Mouse (Mus musculus) gonadal fat pad, adult 2 months (tissue): ENCODE results near the gene Atp6v1g2. TPM values are rescaled to one million over a fixed set of nuclear protein-coding genes. Genes with fewer than 3 reads are reported as not detected.

Experiments
- DNase-seq: peaks from one replicate; pipeline ENCODE4 v3.0.0-alpha.2; 2012; ENCODE audit warnings: low read depth
- polyA plus RNA-seq: library from polyadenylated mRNA; depleted of rRNA; stranded (reverse); fragments of >200 nt; gene quantifications from 2 replicates; pipeline ENCODE4 v1.2.3, GENCODE M21; 2012

Atp6v1g2 gene
- polyA plus RNA-seq, 1 experiment = 20.9 TPM

GRCm38 (mm10) chr17:35236996-35237395 lies 3.5 kb downstream of the Atp6v1g2 start:
- no peak for DNase-seq

GRCm38 (mm10) chr17:35237504-35237903 lies 4.0 kb downstream of the Atp6v1g2 start:
- DNase-seq = no peak

DNA sequence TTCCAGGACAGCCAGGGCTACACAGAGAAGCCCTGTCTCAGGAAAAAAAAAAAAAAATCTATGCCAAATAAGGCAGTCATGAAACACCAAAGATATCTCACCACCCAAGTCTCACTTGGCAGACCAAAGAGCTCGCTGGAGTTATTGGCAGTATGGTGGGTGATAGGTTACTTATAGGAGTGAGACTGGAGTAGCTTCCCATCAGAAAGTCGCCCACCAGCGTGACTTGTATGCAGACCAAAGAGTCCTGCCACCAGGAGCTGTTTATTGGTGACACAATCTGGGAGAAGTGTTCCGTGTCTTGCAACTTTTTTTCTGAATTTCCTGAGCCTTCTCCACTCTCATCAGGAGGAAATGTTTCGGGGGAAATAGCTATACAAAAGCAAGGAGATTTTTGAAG lies 6.2 kb downstream of the Atp6v1g2 start:
- DNase-seq = no peak

- no peak for DNase-seq
Measured at GRCm38 (mm10) chr17:35240384-35241304, 7.2 kb downstream of the Atp6v1g2 start.

GRCm38 (mm10) chr17:35241305-35242014 lies 8.0 kb downstream of the Atp6v1g2 start, which contains the start of gene Ddx39b:
Gene Ddx39b, plus strand, starts transcription at chr17:35241746.
- DNase-seq = peak; percentile 70

- no peak for DNase-seq
Measured at GRCm38 (mm10) chr17:35242015-35242941, 8.8 kb downstream of the Atp6v1g2 start.

DNA sequence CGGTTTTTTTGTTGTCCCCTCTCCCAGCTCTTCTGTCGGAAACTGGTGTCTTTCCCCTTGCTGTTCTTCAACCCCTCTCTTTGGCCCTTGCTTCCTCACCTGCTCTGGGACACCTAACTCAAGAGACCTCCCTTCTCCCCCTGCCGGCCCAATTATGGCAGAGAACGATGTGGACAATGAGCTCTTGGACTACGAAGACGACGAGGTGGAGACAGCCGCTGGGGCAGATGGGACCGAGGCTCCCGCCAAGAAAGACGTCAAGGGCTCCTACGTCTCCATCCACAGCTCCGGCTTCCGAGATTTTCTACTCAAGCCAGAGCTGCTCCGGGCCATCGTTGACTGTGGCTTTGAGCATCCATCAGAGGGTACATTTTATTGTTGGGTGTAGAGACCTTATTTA lies 9.6 kb downstream of the Atp6v1g2 start:
- DNase-seq = no peak

DNA sequence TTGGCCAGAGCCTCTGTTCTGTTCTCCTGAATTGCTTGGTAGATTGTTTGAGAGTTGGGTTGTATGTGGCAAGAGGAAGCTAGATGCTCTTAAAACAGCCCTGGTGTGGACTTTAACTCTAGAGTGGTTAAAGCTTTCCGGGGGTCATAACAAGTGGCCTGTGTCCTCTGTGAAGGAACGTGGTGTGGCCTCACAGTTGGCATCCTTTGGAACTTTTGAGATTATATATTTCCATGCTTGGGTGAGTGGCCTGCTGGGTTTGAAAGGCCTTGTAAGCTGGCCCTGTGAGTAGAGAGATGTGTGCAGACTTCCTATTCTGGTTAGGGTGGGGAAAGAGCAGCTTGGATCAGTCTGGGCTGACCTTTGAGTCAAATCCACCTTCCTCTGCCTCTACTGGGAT lies 11.5 kb downstream of the Atp6v1g2 start:
- DNase-seq = no peak

DNA sequence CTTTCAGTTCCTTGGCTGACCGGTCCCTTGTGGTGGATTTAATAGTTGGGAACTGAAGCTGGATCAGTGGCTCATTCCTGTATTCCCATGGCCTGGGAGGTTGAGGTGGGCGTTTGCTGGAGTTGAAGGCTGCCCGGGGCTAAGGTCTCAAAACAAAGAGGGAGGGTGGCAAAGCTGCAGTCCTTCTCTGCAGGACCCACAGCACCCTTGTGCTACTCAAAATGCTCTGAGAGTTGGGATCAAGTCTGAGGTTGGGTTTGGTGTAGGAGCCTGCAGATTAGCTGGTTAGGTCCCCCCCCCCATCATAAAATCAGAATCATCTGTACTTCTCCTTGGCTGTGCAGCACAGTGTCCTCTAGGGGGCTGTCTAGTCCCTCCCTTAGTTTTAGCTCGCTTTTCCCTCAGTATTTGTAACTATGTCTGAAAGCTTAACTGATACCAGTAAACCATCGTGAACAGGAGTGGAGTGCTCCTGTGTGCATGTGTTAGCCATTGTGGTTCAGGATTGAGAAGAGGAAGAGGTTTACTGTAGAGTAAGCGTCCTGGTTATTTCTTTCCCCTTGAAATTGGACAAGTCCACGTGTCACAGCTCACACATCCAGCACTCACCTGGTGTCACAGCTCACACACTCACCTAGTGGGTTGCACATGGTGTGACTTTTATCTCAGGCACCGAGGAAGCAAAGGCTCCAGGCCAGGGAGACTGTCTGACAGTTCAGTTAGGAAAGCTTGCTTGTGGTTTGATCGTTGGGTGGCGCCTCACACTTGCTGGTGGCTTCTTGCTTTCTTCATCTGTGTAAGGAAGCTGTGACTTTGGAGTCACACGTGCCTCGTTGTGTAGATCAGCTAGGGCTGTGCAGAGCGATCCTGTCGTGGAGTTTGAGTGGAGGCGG lies 12.5 kb downstream of the Atp6v1g2 start:
- no peak for DNase-seq

DNA sequence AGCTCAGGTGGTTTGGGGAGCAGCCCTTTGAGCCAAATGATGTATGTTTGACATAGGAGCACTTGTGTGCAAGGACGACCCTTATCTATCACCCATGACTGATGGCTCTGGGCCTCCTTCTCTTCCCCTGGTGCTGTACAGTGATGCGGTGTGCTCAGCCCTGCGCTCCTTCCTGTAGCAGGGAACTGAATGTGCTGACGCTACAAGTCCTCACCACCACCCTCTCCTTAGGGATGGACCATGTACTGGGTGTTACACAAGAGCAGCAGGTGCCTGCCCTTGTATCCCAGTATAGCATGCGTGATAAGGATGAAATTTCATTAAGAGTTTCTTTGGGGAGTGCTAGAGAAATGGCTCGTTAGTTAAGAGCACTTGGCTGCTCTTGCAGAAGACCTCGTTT lies 13.7 kb downstream of the Atp6v1g2 start:
- no peak for DNase-seq

- DNase-seq = no peak
Measured at GRCm38 (mm10) chr17:35248986-35249385, 15.5 kb downstream of the Atp6v1g2 start.

- DNase-seq = no peak
Measured at GRCm38 (mm10) chr17:35249451-35250197, 16.2 kb downstream of the Atp6v1g2 start.

GRCm38 (mm10) chr17:35250348-35251120 lies 17.1 kb downstream of the Atp6v1g2 start:
- no peak for DNase-seq

GRCm38 (mm10) chr17:35251162-35251719 lies 17.8 kb downstream of the Atp6v1g2 start:
- DNase-seq = no peak

- DNase-seq = no peak
Measured at GRCm38 (mm10) chr17:35251981-35252380, 18.5 kb downstream of the Atp6v1g2 start.

- DNase-seq = no peak
Measured at GRCm38 (mm10) chr17:35252619-35253292, 19.3 kb downstream of the Atp6v1g2 start.

GRCm38 (mm10) chr17:35253293-35254093 lies 20.0 kb downstream of the Atp6v1g2 start:
- DNase-seq = no peak
